Mouse (Mus musculus) heart, postnatal 14 days (tissue): ENCODE data around the gene Fndc3b. TPM values are rescaled to one million over a fixed set of nuclear protein-coding genes. Genes with fewer than 3 reads are reported as not detected.
A peak's percentile ranks its signal among the peaks of the same experiment; 100 is the strongest.

Experiments
- DNase-seq, 2 experiments: peaks; one replicate each; pipeline ENCODE4 v3.0.0; 2021 to 2022
- intact Hi-C: fragments of 180-260 bp; cut with DNase I; formaldehyde crosslinking; loops from one replicate; pipeline ENCODE4 v1.15.1; 2025
- long read RNA-seq, 2 experiments: library from polyadenylated mRNA; stranded (forward); transcript quantifications; one replicate each; pipeline ENCODE4 v2.0.0; 2021
- total RNA-seq, 2 experiments: library from RNA; stranded (reverse); gene quantifications; 2 replicates each; pipeline ENCODE4 v1.2.3; 2021

The Fndc3b gene
- 10 to 100 TPM; 73.2 to 79.0 TPM for total RNA-seq
- long read RNA-seq, experiment 1, full-length matches to known transcripts: 1 of 15 reads
- long read RNA-seq, experiment 1, partial matches to known transcripts: 6 of 15 reads
- long read RNA-seq, experiment 1, other reads (novel, unspliced or antisense): 8 of 15 reads
- long read RNA-seq, experiment 2, partial matches to known transcripts: 1 of 6 reads
- long read RNA-seq, experiment 2, other reads (novel, unspliced or antisense): 5 of 6 reads

DNA sequence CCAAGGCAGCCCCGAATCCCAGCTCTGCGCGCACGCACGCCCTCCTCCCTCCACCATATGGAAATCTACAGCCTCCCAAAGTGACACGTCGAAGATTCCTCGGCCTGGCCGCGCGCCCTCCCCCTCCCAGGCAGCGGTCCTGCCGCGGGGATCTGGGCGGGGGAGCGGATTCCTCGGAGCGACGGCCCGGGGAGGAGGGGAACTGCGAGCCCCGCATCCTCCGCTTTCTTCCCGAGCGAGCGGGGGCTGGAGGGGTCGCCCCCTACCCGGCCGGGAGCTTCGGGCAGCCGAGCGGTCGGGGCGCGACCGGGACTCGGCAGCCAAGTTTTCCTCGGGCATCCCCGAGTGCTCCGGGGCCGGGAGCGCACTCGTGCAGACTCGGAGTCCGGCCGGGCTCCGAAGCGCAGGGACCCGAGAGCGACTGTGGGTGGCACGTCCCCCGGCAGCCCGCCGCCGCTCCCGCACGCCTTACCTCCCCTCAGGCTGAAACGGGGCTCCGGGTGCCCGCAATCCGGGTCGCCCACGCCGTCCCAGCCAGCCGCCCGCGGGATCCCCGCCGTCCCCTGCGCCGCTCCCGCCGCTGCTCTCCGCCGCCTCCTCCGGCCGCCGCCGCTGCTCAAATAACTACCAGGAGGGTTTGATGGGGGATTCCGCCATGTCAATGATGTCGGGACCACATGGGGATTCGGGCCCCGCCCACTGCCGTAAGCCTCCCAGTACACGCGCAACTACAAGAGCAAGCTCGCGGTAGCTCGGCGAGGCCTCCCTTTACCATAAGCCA is at the start of gene Fndc3b:
Fndc3b (minus strand) TSS at position 660 of the 781 bp plus-strand sequence.
- peak; percentile 93 to 94 for DNase-seq
- intact Hi-C loops: loop anchor here (1.0 to 10.0 kb wide), 3 partner anchors 151 to 394 kb away; no protein-coding TSS in a partner anchor

- intact Hi-C loops: no loop called here
- DNase-seq: no peak
These were observed 49.2 kb upstream of the Fndc3b start for GRCm38 (mm10) chr3:27760278-27760677.

- intact Hi-C loops: no loop called here
- peak; percentile 55 to 60 for DNase-seq
These were observed 47.9 kb upstream of the Fndc3b start for GRCm38 (mm10) chr3:27758976-27759375.

DNA sequence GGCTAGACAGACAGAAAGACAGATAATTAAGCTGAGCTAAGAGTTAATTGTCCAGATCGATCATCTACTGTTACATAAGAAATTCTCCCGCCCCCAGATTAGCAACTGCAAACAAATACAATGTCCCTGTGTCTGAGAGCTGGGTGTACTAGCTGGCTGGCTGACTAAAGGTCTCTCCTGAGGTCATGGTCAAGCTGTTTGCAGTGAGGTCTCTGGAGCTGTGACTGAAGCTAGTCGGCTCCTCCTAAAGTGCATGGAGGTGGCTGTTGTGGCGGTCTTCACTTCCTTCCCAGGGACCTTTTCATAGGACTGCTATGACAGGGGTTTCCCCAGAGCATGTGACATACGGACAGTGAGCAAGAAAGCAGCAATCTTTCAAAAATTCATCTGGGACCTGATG is 40.5 kb upstream of the Fndc3b start:
- intact Hi-C loops: no loop called here
- no peak for DNase-seq

- DNase-seq: no peak
- intact Hi-C loops: no loop called here
These were observed 40.0 kb upstream of the Fndc3b start for GRCm38 (mm10) chr3:27751156-27751555.

GRCm38 (mm10) chr3:27745651-27746050 is 34.5 kb upstream of the Fndc3b start:
- intact Hi-C loops: no loop called here
- no peak for DNase-seq

GRCm38 (mm10) chr3:27744754-27745153 is 33.6 kb upstream of the Fndc3b start:
- intact Hi-C loops: no loop called here
- DNase-seq: no peak

DNA sequence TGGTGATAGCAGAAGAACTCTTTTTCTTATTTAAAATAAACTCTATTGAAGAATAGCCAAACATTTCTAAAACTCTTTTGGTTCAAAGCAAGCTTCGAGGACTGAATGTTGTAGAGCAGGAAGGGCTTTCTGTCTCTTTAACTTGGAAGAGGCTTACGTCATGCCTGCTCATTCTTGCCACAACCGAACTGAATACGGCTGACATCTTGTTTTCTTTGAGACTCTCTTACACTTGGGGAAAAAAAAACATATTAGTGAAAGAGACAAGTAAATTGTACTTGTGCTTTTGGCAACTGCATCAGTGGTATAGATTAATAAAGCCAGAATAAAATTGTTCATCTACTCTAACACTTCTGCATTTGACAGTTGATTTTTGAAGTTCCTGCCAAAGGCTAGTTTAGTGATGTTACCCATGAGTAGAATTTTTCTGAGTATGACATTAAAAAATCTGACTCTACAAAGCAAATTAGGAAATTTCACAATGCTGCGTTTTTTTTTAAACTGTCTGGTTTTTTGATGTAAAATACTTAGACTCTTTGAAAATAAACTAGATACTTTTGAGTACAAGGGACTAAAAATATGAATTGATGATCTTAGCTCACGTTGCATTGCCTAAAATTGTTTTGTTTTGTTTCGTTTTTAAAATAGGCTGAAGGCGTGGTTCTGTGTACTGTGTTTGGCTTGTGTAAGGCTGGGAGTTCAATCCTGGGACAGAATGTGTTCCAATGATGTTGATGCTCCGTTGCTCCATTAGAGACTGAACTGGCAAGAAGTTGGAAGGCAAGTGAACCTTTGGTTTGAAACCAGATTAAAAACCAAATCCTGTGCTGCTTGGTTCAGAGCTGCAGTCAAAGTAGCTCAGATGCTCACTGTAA is 32.4 kb upstream of the Fndc3b start:
- intact Hi-C loops: no loop called here
- DNase-seq: no peak

GRCm38 (mm10) chr3:27742124-27742523 is 31.0 kb upstream of the Fndc3b start:
- no peak for DNase-seq
- intact Hi-C loops: no loop called here

DNA sequence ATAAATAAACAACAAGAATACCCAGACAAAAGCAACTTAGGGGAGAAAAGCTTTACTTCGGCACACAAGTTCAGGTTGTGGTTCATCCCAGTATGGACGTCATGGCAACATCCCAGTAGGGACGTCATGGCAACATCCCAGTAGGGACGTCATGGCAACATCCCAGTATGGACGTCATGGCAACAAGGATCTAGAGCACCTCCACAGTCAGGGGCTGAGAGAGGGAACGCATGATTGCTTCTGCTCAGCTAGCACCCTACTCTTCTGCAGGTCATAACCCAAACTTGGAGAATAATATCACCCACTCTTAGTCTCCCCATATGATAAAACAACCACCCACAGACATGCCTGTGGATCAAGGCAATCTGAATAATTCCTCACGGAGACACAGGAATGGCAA is 29.0 kb upstream of the Fndc3b start:
- intact Hi-C loops: no loop called here
- no peak for DNase-seq

GRCm38 (mm10) chr3:27736180-27736579 is 25.1 kb upstream of the Fndc3b start:
- intact Hi-C loops: no loop called here

GRCm38 (mm10) chr3:27735113-27735512 is 24.0 kb upstream of the Fndc3b start:
- no peak for DNase-seq
- intact Hi-C loops: no loop called here

More at GRCm38 (mm10) chr3:27736180-27736579, 25.1 kb upstream of the Fndc3b start:
- no peak for DNase-seq

DNA sequence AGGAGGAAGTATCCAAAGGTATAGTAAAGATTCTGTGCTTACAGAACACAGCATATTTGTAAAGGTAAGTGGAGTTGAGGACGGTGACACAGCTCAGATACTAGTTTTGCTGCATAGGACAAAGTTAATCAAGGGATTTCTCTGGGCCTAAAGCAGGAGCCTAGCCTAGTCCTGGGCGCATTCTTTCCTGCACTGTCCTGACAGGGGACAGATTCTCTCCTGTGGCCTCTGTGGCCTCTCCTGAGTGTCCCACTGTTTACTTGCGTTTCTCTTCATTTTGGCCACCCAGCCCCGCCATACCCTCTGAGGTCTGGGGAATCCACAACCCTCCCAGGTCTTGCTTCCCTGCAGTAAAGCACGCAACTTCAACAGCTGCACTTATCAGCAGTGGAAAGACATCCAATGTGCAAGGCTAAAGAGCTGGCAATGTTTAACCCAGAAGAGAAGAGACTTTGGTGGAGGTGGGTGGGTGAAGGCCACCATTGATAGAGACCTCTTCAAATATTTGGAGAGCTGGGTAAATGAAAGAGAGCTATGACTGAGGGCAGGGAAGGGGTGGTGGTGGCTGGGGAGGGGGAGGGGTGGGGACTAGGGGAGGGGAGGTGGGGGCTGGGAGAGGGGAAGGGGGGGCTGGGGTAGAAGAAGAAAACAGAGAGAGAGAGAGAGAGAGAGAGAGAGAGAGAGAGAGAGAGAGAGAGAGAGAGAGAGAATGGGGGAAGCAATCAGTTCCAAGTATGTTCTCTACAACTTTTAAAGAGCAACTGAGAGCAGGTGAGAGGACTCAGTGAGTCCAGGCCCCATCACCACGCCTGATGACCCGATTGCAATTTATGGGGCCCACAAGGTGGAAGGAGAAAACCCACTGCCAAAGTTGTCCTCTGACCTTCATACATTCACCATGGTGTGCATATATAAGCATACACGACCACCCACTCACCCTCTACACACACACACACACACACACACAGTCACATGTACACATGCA is 18.0 kb upstream of the Fndc3b start:
- intact Hi-C loops: no loop called here
- no peak for DNase-seq

GRCm38 (mm10) chr3:27728176-27728575 is 17.1 kb upstream of the Fndc3b start:
- DNase-seq: no peak
- intact Hi-C loops: no loop called here

GRCm38 (mm10) chr3:27725752-27726151 is 14.6 kb upstream of the Fndc3b start:
- intact Hi-C loops: no loop called here
- DNase-seq: peak; percentile 31 to 55

- intact Hi-C loops: no loop called here
- DNase-seq: no peak
These were observed 13.1 kb upstream of the Fndc3b start for GRCm38 (mm10) chr3:27724208-27724607.

DNA sequence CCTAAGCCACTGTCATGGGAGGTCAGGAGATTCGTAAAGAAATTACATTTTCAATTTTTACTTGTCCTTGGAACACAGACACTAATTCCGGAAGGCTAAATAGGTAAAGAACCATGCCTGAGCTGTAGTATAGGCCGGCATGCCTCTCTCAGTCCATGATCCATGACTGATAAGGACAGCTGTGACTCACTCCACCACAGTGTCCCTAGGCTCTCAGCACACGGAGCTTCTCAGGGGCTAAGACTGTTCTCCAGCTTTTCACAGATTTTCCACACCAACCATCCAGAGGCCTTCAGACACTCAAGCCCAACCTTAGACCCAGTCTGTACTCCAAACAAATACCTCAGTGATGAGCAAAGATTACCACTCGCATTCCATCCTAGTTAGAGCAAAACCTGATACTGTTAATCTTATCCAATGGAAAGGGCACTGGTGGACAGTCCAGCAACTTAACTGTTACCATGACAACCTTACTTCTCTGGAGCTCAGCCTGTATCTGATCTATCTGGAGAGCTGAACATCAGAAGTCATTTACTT is 7.8 kb upstream of the Fndc3b start:
- no peak for DNase-seq
- intact Hi-C loops: loop anchor here (10.0 kb wide), 1 partner anchor 386 kb away; no protein-coding TSS in a partner anchor

DNA sequence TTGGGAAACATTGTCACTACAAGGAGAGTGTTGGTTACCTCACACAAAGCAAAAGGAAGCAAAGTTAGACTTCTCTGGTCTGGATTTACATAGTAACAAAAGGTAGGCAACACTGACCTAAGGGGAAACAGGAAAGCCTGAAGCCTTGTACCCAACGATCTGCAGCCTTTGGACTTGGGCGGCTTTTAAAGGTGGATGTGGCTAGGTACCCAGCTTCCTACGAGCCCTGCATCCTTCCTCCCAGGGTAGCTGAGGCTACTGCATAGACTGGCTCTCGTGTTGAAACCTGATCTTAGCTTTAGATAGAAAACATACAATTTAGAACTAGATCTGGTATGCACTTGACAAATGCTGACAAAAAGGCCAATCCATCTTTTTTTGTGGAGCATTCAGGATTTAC is 2.9 kb upstream of the Fndc3b start:
- DNase-seq: no peak
- intact Hi-C loops: loop anchor here (5.0 to 10.0 kb wide), 2 partner anchors 148 to 391 kb away; no protein-coding TSS in a partner anchor

DNA sequence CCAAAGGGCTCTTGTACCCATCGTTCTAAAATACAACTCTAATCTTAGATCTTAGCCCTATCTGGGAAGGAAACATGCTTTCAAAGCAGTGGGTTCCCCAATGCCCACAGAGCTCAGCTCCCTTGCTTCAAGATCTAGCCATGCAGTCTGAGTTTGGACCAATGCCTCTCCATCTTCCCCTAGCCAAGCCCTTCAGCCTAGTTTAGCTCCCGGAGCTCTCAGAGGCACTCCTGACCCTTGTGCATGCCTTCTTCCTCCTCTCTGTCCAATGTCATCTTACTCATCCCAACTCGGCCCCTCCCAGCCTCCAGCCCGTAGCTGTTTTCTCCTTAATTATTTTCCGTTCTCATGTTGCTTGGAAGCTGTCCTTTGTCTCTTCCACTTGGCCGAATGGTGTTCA is 1.3 kb upstream of the Fndc3b start:
- intact Hi-C loops: loop anchor here (5.0 to 10.0 kb wide), 2 partner anchors 150 to 392 kb away; no protein-coding TSS in a partner anchor
- DNase-seq: no peak
